In the genomic region with DNA sequence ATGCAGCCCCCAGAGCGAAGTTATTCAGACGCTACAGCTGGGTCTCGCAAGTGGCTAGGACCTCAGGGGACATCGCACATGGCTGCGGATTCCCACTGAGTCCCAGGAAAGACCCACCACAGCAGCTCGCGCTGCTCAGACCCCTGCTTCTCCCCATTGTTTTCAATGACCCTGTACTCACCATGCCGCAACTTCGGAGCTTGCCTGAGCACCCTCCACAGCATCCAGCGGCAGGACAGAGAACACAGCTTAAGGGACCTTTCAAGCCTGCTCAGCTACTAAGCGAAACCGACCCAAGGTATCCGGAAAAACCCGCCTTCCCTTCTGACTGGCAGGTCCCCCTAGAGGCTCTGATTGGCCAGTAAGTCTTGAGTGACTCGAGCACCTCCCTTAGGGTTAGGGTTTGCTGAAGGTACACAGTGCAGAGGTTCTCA, we compare ENCODE assay signal across 8 mouse cellular contexts.
DNase-seq lines count a peak whose midpoint lies in the region; ATAC-seq lines count a peak whose summit lies in the region.

No protein-coding gene starts in this region.

- H3K27me3 ChIP-seq in embryonic facial prominence, embryonic 11.5 days (ENCODE audit: control insufficient read depth, insufficient read depth, low read length) = no peaks in the 10 kb centered on the region
- H3K27me3 ChIP-seq in heart, embryonic 15.5 days = no peaks in the 10 kb centered on the region

- H3K9me3 ChIP-seq in embryonic facial prominence, embryonic 11.5 days (replicated peaks; ENCODE audit: control insufficient read depth, low read length) = no peaks in the 10 kb centered on the region
- no peaks in the 10 kb centered on the region for H3K9me3 ChIP-seq in heart, embryonic 15.5 days (replicated peaks)

- H3K9ac ChIP-seq in embryonic facial prominence, embryonic 11.5 days (replicated peaks; ENCODE audit: low read length) = peak overlapping the region; percentile 53
- peak overlapping the region; percentile 56 for H3K9ac ChIP-seq in heart, embryonic 15.5 days

- peak; percentile 3 for DNase-seq in cerebellum, postnatal 25 days
- no peak for DNase-seq in cerebellum, adult 8-10 months
- DNase-seq in embryonic facial prominence, embryonic 11.5 days (ENCODE audit: low spot score) = peak; percentile 69
- DNase-seq in kidney, postnatal 10 days = peak; percentile 54
- DNase-seq in skeletal muscle tissue, adult 2 months (ENCODE audit: low read depth, low spot score) = peak; percentile 15
- no peak for DNase-seq in adipocyte (ENCODE audit: low spot score)

- H3K79me2 ChIP-seq in macrophage (ENCODE audit: inconsistent target) = no peaks in the 10 kb centered on the region

- no peaks in the 10 kb centered on the region for H3K4me1 ChIP-seq in embryonic facial prominence, embryonic 11.5 days (ENCODE audit: control insufficient read depth, insufficient read depth, low read length)
- H3K4me1 ChIP-seq in heart, embryonic 15.5 days (replicated peaks) = peaks cover 4% of the 10 kb centered on the region

- no peaks in the 10 kb centered on the region for H3K36me3 ChIP-seq in embryonic facial prominence, embryonic 11.5 days (replicated peaks; ENCODE audit: control insufficient read depth, insufficient read depth, low read depth, low read length)
- H3K36me3 ChIP-seq in heart, embryonic 15.5 days = no peaks in the 10 kb centered on the region
- no peaks in the 10 kb centered on the region for H3K36me3 ChIP-seq in macrophage (ENCODE audit: inconsistent target)

- peak overlapping the region; percentile 17 for H3K4me2 ChIP-seq in embryonic facial prominence, embryonic 11.5 days (ENCODE audit: low read depth, low read length)
- peak overlapping the region; percentile 65 for H3K4me2 ChIP-seq in heart, embryonic 15.5 days

- no peak overlapping the region for H3K27ac ChIP-seq in embryonic facial prominence, embryonic 11.5 days (replicated peaks; ENCODE audit: low read depth, low read length)
- 0 out of 2 replicates have a peak overlapping the region, but pooled peaks have one; percentile 15 for H3K27ac ChIP-seq in heart, embryonic 15.5 days
- H3K27ac ChIP-seq in macrophage = no peak overlapping the region

- ATAC-seq in embryonic facial prominence, embryonic 11.5 days (replicated peaks; ENCODE audit: insufficient number of reproducible peaks, low FRiP score, low TSS enrichment, low read depth) = peak; percentile 90
- peak; percentile 80; the same call in 1 of the 2 replicates for ATAC-seq in heart, embryonic 15.5 days (replicated peaks; ENCODE audit: insufficient number of reproducible peaks, insufficient read depth, low FRiP score, low read depth)

- 7% methylated on average over 15 of the region's 15 CpGs for WGBS in embryonic facial prominence, embryonic 11.5 days
- 5% methylated on average over 15 of the region's 15 CpGs for WGBS in heart, embryonic 15.5 days
- 6% methylated on average over 14 of the region's 15 CpGs for WGBS in macrophage (ENCODE audit: missing documents)

- peak overlapping the region; percentile 38 for H3K4me3 ChIP-seq in embryonic facial prominence, embryonic 11.5 days (ENCODE audit: low read depth, low read length)
- H3K4me3 ChIP-seq in heart, embryonic 15.5 days = peak overlapping the region; percentile 59
- peak overlapping the region; percentile 59 for H3K4me3 ChIP-seq in macrophage (ENCODE audit: inconsistent target)

Comparison
In these comparisons a context has a peak if more than half of its experiments do, and no peak if none do; other contexts are left out.
1. DNase-seq: peak in cerebellum, postnatal 25 days (2 of 2), embryonic facial prominence, embryonic 11.5 days (single experiment), kidney, postnatal 10 days (single experiment) and skeletal muscle tissue, adult 2 months (single experiment); none in cerebellum, adult 8-10 months (single experiment) and adipocyte (single experiment).
2. Peak in every context shown above with its lines, with median percentiles within 50 percentile points of each other: H3K4me3 ChIP-seq.